Mouse (Mus musculus): ENCODE measurements around the gene Igsf9. TPM values are rescaled to one million over a fixed set of nuclear protein-coding genes. Genes with fewer than 3 reads are reported as not detected.

Gene Igsf9
- polyA plus RNA-seq, 1 experiment from 2014 or later: 16.7 TPM

DNA sequence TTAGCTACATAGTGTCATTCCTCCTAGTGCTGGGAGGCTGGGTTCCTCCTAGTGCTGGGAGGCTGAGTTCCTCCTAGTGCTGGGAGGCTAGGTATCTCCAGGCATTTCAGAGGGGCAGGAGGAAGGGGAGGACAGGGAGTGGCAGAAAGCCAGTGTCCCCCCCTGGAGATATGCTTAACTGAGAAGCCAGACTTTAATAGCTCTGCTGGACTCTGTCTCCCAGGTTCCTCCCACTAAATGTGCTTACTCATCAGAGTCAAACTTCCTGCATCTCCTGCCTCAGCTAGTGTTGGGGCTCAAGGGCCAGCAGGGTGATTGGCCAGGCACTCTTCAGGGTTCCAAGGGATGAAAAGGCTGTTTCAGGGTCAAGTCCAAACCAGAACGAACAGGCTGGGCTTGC lies 33.8 kb downstream of the Igsf9 start:
- WGBS: 55% methylated on average over 1 of the region's 1 CpGs
- ATAC-seq (ENCODE audit: low FRiP score, low TSS enrichment) (no peak), DNase-seq (ENCODE audit: low spot score) (no peak)
- H3K9ac ChIP-seq (ENCODE audit: low read length): no peak overlapping the region
- TF ChIP-seq EP300 (optimal IDR thresholded peaks at IDR 0.05): no peak
- TF ChIP-seq CTCF (IDR thresholded peaks at IDR 0.05; ENCODE audit: low read depth): no peak
- no peak overlapping the region for H3K4me3 ChIP-seq (ENCODE audit: low read depth, low read length)
- no peaks in the 10 kb centered on the region for H3K9me3 ChIP-seq (ENCODE audit: control insufficient read depth, low read length)
- H3K36me3 ChIP-seq (ENCODE audit: control insufficient read depth, insufficient read depth, low read length): no peaks in the 10 kb centered on the region
- no peaks in the 10 kb centered on the region for H3K27me3 ChIP-seq (ENCODE audit: control insufficient read depth, insufficient read depth, low read length)
- no peak overlapping the region for H3K4me2 ChIP-seq (replicated peaks; ENCODE audit: low read depth)
- H3K27ac ChIP-seq (replicated peaks): no peak overlapping the region
- peaks cover 8% of the 10 kb centered on the region; the same call in 1 of the 2 replicates for H3K4me1 ChIP-seq (replicated peaks; ENCODE audit: control insufficient read depth, insufficient read depth)

- H3K4me1 ChIP-seq (replicated peaks; ENCODE audit: control insufficient read depth, insufficient read depth): peaks cover 8% of the 10 kb centered on the region; the same call in 1 of the 2 replicates
- no peaks in the 10 kb centered on the region for H3K9me3 ChIP-seq (ENCODE audit: control insufficient read depth, low read length)
- no peaks in the 10 kb centered on the region for H3K36me3 ChIP-seq (ENCODE audit: control insufficient read depth, insufficient read depth, low read length)
- 75% methylated on average over 4 of the region's 4 CpGs for WGBS
- no peaks in the 10 kb centered on the region for H3K27me3 ChIP-seq (ENCODE audit: control insufficient read depth, insufficient read depth, low read length)
- TF ChIP-seq CTCF (IDR thresholded peaks at IDR 0.05; ENCODE audit: low read depth) (peak; percentile 67), EP300 (optimal IDR thresholded peaks at IDR 0.05) (no peak)
- DNase-seq (ENCODE audit: low spot score) (peak; percentile 16), ATAC-seq (ENCODE audit: low FRiP score, low TSS enrichment) (no peak)
- no peak overlapping the region for H3K27ac ChIP-seq (replicated peaks)
- no peak overlapping the region for H3K4me2 ChIP-seq (replicated peaks; ENCODE audit: low read depth)
- H3K4me3 ChIP-seq (ENCODE audit: low read depth, low read length): no peak overlapping the region
- no peak overlapping the region for H3K9ac ChIP-seq (ENCODE audit: low read length)
Observed at GRCm38 (mm10) chr1:172518013-172518412, 36.4 kb downstream of the Igsf9 start.

DNA sequence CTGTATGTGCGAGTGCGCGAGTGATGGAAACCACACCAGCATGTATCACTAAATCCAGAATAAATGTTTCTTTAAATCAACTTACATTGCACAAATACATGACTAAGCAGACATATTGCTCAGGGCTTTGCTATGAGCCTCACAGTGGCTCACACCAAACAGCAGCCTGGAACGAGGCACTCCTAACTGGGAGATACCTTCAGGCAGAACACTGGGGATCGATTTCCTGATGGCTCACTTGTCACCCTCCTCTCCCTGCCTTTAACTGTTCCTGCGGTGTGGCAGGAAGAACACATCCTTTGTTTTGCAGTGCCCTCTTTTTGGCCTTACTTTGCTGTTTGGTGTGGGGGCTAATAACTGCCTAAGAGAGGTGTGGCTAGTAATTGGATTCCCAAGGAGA lies 38.1 kb downstream of the Igsf9 start:
- no peaks in the 10 kb centered on the region for H3K4me1 ChIP-seq (replicated peaks; ENCODE audit: control insufficient read depth, insufficient read depth)

GRCm38 (mm10) chr1:172520576-172521440 lies 39.2 kb downstream of the Igsf9 start, which contains the start of gene Cfap45:
TSS of gene Cfap45 (plus strand) at chr1:172520801.
- TF ChIP-seq CTCF (IDR thresholded peaks at IDR 0.05; ENCODE audit: low read depth) (no peak), EP300 (optimal IDR thresholded peaks at IDR 0.05) (no peak)
- Histone ChIP-seq H3K27me3 (ENCODE audit: control insufficient read depth, insufficient read depth, low read length) (no peaks in the 10 kb centered on the region), H3K4me3 (ENCODE audit: low read depth, low read length) (peak within 1 kb of the TSS; percentile 32), H3K27ac (replicated peaks) (peak within 1 kb of the TSS; percentile 20; the same call in 1 of the 2 replicates), H3K9ac (ENCODE audit: low read length) (0 out of 2 replicates have a peak within 1 kb of the TSS, but pooled peaks have one; percentile 9), H3K36me3 (ENCODE audit: control insufficient read depth, insufficient read depth, low read length) (no peaks in the 10 kb centered on the region), H3K4me1 (replicated peaks; ENCODE audit: control insufficient read depth, insufficient read depth) (no peaks in the 10 kb centered on the region), H3K9me3 (ENCODE audit: control insufficient read depth, low read length) (no peaks in the 10 kb centered on the region), H3K4me2 (replicated peaks; ENCODE audit: low read depth) (peak within 1 kb of the TSS; percentile 52)
- DNase-seq (ENCODE audit: low spot score): peak; percentile 94
- WGBS: 5% methylated on average over 28 of the region's 28 CpGs
- ATAC-seq (ENCODE audit: low FRiP score, low TSS enrichment): peak; percentile 84

More for the DNA sequence above, 38.1 kb downstream of the Igsf9 start:
- 53% methylated on average over 6 of the region's 6 CpGs for WGBS
- Histone ChIP-seq H3K36me3 (ENCODE audit: control insufficient read depth, insufficient read depth, low read length) (no peaks in the 10 kb centered on the region), H3K27me3 (ENCODE audit: control insufficient read depth, insufficient read depth, low read length) (no peaks in the 10 kb centered on the region), H3K9me3 (ENCODE audit: control insufficient read depth, low read length) (no peaks in the 10 kb centered on the region), H3K4me2 (replicated peaks; ENCODE audit: low read depth) (no peak overlapping the region), H3K27ac (replicated peaks) (no peak overlapping the region), H3K9ac (ENCODE audit: low read length) (no peak overlapping the region), H3K4me3 (ENCODE audit: low read depth, low read length) (no peak overlapping the region)
- ATAC-seq (ENCODE audit: low FRiP score, low TSS enrichment) (peak; percentile 6; the same call in 1 of the 2 replicates), DNase-seq (ENCODE audit: low spot score) (peak; percentile 16)
- TF ChIP-seq CTCF (IDR thresholded peaks at IDR 0.05; ENCODE audit: low read depth): no peak
- TF ChIP-seq EP300 (optimal IDR thresholded peaks at IDR 0.05): no peak

DNA sequence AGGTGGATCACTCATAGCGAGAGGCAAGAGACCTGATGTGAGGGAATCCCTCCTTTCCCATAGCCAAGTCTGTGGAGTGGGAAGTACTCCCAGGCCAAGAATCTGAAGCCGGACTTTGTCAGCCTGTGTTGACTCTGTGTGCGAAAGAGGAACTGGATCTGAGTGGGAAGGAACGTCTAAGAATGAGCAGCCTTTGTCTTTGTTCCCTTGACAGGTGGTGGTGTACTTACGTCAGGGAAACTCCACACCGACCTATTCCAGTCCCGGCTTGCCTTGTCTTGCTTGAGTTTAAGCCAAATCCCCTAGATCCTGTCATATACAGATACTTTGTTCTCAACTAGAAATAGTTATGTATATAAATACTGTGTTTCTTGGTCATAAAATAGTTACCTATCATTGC lies 40.9 kb downstream of the Igsf9 start:
- Histone ChIP-seq H3K9me3 (ENCODE audit: control insufficient read depth, low read length) (no peaks in the 10 kb centered on the region), H3K27me3 (ENCODE audit: control insufficient read depth, insufficient read depth, low read length) (no peaks in the 10 kb centered on the region), H3K4me1 (replicated peaks; ENCODE audit: control insufficient read depth, insufficient read depth) (no peaks in the 10 kb centered on the region), H3K27ac (replicated peaks) (peak overlapping the region; percentile 31), H3K4me3 (ENCODE audit: low read depth, low read length) (no peak overlapping the region), H3K4me2 (replicated peaks; ENCODE audit: low read depth) (no peak overlapping the region), H3K36me3 (ENCODE audit: control insufficient read depth, insufficient read depth, low read length) (no peaks in the 10 kb centered on the region), H3K9ac (ENCODE audit: low read length) (no peak overlapping the region)
- TF ChIP-seq CTCF (IDR thresholded peaks at IDR 0.05; ENCODE audit: low read depth) (no peak), EP300 (optimal IDR thresholded peaks at IDR 0.05) (no peak)
- DNase-seq (ENCODE audit: low spot score) (peak; percentile 46), ATAC-seq (ENCODE audit: low FRiP score, low TSS enrichment) (peak; percentile 61)
- 45% methylated on average over 7 of the region's 7 CpGs for WGBS

DNA sequence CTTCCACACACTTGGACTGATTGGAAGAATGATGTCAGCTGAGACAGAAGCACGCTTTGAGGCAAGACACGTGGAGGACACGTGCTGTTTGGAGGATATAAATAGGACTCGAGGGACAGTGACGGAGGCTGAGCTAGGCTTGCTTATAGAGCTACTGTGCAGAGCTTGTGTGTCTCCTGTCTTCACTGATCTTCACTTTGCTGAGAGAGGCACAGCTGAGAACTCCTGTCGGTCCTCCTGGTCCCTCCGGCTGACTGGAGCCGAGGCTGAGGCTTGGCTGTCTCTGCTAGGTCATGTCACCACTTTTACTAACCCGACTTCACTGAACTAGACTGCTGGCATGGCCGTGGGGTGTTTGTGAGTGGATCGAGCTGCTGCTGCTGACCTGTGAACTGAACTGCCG lies 42.1 kb downstream of the Igsf9 start:
- Histone ChIP-seq H3K9ac (ENCODE audit: low read length) (no peak overlapping the region), H3K4me2 (replicated peaks; ENCODE audit: low read depth) (no peak overlapping the region), H3K27me3 (ENCODE audit: control insufficient read depth, insufficient read depth, low read length) (no peaks in the 10 kb centered on the region), H3K27ac (replicated peaks) (no peak overlapping the region; the same call in 1 of the 2 replicates), H3K4me3 (ENCODE audit: low read depth, low read length) (no peak overlapping the region), H3K4me1 (replicated peaks; ENCODE audit: control insufficient read depth, insufficient read depth) (no peaks in the 10 kb centered on the region), H3K36me3 (ENCODE audit: control insufficient read depth, insufficient read depth, low read length) (no peaks in the 10 kb centered on the region), H3K9me3 (ENCODE audit: control insufficient read depth, low read length) (no peaks in the 10 kb centered on the region)
- DNase-seq (ENCODE audit: low spot score): no peak
- 38% methylated on average over 12 of the region's 12 CpGs for WGBS
- ATAC-seq (ENCODE audit: low FRiP score, low TSS enrichment): no peak
- TF ChIP-seq EP300 (optimal IDR thresholded peaks at IDR 0.05) (no peak), CTCF (IDR thresholded peaks at IDR 0.05; ENCODE audit: low read depth) (no peak)
